Mouse (Mus musculus) layer of hippocampus, adult 11-12 months (tissue): ENCODE measurements around the gene Nfib.
A peak's percentile ranks its signal among the peaks of the same experiment; 100 is the strongest.

Experiments used
- DNase-seq: peaks from one replicate; pipeline ENCODE4 v3.0.0; 2022; ENCODE audit warnings: low spot score

Gene Nfib

GRCm38 (mm10) chr4:82690267-82690666, 15.3 kb downstream of the Nfib start:
- DNase-seq = peak; percentile 49

DNA sequence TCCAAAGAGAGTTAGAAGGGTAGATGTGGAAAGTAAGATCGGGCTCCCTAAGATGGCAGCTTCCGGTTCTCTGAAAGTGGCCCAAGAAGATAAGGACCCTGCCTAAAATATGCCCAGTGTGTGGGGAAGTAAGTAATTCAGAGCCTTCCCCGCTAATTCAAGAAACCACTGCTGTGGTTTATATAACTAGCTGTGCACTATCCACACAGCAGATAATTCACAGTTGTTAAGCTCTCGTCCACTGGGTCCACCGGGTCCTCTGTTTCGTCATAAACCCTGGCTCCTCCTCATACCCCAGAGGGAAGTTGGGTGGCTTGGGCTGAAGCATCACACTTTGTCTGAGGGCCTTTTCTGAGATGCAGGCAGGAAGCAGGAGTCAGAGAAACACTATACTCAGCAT, 19.5 kb downstream of the Nfib start:
- no peak for DNase-seq

- no peak for DNase-seq
Observed at GRCm38 (mm10) chr4:82684088-82684715, 21.3 kb downstream of the Nfib start.

GRCm38 (mm10) chr4:82683583-82683982, 22.0 kb downstream of the Nfib start:
- no peak for DNase-seq

DNA sequence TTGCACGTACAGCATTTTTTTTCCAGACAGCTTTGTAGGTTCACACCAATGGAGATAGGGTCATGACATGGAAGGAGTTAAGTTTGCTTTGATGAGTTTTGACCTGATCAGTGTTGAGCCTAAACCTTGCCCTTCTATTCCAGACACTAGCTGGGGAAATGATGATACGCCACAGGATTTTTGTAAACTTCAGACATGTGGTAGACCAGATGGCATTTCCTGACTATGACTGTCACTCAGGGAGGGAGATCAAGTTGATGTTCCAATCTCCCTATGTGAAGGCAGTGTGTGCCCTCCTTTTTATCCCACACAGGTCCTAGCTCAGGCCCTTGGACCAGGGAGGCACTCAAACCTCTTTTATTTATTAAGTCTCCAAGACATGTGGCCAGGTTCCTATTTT, 29.4 kb downstream of the Nfib start:
- DNase-seq = peak; percentile 22

- no peak for DNase-seq
Observed at GRCm38 (mm10) chr4:82667271-82667872, 38.2 kb downstream of the Nfib start.

- no peak for DNase-seq
Observed at GRCm38 (mm10) chr4:82664436-82664835, 41.1 kb downstream of the Nfib start.

DNA sequence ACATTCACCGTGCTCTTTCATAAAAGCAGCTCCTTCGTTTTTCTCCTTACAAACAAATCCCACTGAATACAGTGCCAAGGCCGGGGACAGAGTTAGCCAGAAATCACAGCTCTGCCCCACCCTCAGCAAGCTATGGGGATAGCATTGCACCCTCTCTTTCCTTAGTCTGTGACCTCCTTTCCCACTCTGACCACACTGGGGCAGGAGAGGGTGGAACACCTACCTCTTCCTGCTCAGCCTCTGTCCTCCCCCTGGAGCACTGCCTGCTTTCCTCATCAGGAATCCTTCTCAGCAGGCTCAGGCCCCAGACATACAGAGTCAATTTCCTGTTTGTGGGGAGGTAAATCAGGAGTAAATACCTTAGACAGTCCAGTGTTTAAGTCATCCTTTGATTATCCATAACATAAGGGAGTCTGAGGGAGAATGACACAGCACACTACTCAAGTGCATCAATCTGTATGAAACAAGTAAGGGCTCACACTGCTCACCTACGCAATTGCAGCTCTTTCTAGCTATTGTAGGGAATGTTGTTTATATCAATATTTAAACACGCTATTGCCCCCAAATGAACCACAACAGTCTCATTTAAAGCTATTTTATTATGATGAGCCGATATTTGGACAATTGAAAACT, 41.7 kb downstream of the Nfib start:
- DNase-seq = no peak

DNA sequence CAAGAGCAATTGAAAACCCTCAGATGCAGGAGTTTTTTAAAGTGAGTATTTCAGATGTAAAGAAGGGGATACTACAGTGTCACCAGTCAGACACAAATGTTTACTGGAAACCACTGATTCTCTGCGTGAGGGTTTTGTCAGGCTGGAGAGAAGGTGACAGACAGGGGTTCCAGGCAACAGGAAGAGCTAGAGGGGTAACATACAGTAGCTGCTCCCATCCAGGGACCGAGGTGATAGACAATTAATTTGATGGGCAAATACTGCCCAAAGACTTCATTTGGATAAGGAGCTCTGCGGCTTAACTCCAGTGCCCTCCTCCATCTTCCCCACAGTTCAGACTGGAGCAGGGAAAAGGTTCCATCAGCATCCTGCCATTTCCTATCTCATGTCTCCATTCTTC, 42.9 kb downstream of the Nfib start:
- DNase-seq = no peak

- no peak for DNase-seq
Observed at GRCm38 (mm10) chr4:82662222-82662621, 43.3 kb downstream of the Nfib start.

DNA sequence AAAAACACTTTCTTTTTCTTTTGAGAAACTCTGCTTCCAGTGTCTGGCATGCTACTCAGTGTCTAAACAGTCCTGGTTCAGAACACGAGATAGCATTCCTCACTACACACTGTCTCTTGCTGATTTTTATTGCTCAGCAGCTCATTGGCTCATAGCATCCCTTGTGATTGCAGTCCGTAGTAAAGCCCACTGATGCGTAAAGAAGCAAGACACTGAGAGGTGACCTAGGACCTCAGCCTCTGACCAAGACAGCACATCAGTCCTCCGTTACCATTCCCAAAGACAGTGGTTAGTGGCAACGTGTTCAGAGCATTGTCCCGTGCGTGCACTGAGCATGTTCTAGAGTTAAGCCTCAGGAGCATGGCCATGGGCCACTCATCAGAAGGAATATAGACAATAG, 44.3 kb downstream of the Nfib start:
- no peak for DNase-seq

GRCm38 (mm10) chr4:82645679-82646078, 59.9 kb downstream of the Nfib start:
- DNase-seq = no peak

DNA sequence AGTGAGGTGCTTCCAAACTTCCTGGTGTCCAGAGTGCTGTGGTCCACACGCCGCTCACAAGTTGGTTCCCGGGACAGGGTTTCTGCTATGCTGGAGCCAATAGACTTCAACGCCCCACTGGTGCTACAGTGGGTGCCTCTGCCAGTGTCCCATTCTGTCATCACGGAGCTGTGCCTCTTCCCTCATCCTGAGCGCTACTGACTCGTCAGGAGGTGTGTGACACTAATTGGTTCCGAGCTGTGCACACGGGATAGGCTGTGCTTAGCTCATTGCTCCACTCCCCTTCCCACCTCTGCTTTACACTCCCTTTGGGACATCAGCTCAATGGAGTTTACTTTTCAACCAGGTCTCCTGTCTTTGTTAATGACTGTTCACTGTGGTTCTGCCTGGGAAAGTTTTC, 60.8 kb downstream of the Nfib start:
- DNase-seq = no peak

GRCm38 (mm10) chr4:82643734-82644085, 61.8 kb downstream of the Nfib start:
- DNase-seq = no peak

DNA sequence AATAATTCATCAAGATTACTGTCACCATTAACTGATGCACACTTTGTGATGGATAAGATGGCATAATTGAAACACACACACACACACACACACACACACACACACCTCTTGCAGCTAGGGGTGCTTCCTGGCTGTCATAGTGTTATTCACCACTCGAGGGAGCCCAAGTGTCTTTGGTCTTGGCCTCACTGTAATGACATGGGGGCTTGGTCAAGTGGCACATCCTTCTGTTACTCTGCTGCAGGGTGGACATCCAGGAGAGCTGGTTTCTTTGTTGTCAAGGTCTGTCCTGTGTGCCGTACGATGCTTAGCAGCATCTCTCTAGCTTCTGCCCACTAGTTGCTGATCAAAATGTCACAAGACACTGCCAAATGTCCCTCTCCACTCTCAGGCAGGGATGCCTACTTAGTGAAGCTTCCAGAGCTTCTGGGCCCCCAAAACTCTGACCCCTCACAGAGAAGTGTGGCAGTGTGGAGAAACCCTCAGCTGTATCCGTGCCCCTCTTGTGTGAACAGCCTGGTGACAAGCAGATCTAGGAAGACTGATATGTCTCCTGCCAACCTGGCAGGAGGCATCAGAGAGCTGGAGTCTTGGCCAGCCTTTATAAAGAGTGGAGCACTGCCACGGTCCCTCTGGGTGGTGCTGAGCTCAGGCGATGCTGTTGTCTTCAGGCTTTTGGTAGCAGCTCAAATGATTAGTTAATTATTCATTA, 62.4 kb downstream of the Nfib start:
- peak; percentile 38 for DNase-seq

DNA sequence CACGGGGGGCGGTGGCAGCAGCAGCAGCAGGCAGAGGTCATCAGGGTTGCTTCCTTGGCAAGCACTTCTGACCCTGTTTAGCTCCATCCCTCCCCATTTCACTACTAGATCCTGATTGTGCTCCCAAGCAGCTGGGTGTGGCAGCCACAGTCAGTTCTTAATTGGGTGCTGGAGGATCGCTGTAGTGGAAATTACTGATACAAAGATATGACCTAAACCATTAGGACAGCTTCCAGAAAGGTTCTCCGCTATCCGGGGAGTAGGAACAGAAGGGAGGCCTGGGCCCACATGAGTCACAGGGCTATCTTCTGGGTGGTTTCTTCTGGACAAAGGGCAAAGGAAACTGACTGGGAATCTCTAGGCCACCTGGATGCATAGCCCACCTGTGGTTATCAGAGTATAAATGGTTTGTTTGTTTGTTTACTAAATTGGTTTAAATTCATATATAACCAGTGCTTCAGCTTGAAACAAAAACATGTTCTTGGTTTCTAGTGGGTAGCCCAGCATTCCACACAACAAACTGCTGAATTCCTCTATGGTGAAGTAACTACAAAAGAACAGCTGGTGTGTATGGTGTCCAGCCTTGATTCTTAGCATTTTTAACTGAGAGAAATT, 64.4 kb downstream of the Nfib start:
- DNase-seq = no peak

DNA sequence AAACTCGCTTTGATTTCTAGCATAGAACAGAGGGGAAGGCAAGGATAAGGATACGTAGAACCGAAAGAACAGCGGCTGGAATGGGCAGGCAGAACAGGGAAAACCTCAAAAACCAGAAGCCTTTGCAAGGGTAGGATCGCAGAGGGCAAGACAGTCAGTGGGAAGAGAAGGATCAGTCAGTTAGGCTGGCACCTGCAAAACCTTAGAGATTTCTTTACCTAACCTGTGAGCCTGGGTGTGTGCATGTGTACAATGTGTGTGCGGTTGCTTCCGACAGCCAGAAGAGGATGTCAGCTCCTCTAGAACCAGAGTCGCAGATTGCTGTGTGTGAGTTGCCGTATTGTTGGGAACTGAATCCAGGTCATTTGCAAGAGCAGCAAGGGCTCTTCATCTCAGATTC, 67.3 kb downstream of the Nfib start:
- DNase-seq = no peak

DNA sequence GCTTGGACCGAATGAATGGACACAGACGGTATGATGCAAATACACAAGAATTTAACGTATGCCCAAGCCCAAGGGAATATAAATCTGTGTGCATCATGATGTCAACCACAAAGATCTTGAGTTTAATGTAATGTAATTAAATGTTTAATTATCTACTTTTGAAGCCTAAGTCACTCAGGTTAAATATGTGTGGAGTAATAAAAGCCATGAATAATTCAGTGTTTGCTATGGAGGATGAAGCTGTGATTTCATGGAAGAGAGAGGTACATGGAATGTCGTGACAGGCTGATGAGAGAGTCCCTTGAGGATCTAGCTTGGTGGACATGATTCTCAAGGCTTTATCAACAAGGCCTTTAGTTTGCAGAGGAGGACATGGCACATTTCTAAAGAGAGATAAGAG, 67.9 kb downstream of the Nfib start:
- DNase-seq = no peak

DNA sequence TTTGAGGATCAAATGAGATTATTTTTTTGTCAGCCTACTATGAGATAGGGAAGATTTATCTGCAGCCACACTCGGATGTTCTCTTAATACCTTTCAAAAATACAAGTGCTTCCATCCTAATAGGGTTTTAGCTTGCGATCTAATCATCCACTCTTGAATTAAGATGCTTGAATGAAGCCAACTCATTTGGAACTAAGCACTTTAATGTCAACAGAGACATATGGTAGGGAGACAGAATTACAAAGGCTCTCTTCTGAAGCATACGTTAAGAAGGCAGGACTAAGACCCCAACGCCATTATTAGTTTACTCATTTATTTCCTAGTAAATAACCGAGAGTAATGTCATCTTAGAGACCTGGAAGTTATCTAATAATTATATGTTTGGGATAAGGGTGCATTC, 68.9 kb downstream of the Nfib start:
- DNase-seq = no peak

- no peak for DNase-seq
Observed at GRCm38 (mm10) chr4:82635881-82636280, 69.7 kb downstream of the Nfib start.

DNA sequence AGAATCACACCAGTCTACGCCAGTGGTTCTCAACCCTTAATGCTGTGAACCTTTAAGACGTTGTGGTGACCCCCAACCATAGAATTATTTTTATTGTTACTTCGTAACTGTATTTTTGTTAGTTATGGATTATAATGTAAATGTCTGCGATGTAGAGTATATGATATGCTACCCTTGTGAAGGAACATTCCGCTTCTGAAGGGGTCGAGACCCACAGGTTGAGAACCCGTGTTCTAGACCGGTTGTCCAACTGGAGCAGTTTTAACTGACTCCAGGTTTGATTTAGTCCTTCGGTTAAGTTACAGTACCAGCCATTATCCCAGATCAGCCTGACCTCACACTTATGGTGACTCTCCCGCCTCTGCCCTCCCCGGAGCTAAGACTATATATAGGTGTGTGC, 70.4 kb downstream of the Nfib start:
- no peak for DNase-seq

DNA sequence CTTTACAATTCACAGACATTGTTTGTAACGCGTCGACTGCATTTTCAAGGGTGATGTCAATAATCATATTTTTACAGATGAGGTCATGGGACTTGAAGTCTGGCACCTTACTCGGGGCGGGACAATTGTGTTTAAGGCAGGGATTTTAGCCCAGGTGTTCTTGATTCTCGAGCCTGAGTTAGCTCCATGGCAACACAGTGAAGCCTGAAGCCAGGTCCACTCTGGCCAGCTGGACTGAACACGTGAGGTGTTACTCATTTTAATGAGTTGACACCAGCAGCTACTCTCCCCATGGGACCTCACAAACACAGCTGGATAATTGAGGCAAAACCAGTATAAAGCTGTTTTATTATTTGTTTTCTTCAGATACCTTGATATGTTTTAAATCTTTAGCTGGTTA, 71.2 kb downstream of the Nfib start:
- no peak for DNase-seq
